Mouse (Mus musculus) inflammation-experienced regulatory T-cells, adult 6 months (primary cell): Measurements from ENCODE around the gene Efhc2. TPM values are rescaled to one million over a fixed set of nuclear protein-coding genes. Genes with fewer than 3 reads are reported as not detected.

Experiments used
- ATAC-seq: one replicate; pipeline ENCODE4 v1.8.0; 2017
- polyA plus RNA-seq, 3 experiments: library from polyadenylated mRNA; unstranded; fragments of 100-300 nt; shearing (Covaris generic); gene quantifications; one replicate each; pipeline ENCODE4 v1.2.1; 2017

Efhc2 gene
- polyA plus RNA-seq: 1 to 10 TPM in 1 of 3 experiments, under 1 TPM in 1, not detected in 1; 0.14 to 1.2 TPM

DNA sequence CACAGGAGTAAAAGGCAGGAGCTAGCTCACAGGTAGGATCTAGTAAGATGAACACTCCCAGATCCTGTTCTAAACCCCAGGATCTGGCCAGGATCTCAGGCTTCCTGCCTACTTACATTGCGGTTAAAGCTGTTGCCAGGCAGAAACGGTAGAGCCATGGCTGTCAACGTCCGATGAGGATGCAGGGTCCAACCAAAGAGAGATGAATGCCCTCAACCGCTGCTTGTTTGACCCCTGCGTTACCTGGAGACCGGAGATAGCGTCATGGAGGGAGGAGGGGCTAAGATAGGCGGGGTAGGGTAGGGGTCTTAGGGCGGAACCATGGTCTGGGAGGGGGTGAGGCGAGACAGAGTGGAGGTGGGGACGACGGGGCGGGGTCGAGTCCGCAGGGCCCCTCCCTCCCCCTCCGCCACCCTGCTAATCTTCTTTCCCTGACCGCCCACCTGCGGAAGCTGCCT is at the start of gene Efhc2:
Efhc2 (minus strand) TSS at position 243 of the 458 bp plus-strand sequence.
- ATAC-seq: no peak

GRCm38 (mm10) chrX:17365114-17365513 is 45.9 kb upstream of the Efhc2 start:
- peak; percentile 97 for ATAC-seq

- no peak for ATAC-seq
These were observed 18.8 kb downstream of the Efhc2 start for GRCm38 (mm10) chrX:17300349-17300880.

GRCm38 (mm10) chrX:17283899-17284298 is 35.3 kb downstream of the Efhc2 start:
- no peak for ATAC-seq

GRCm38 (mm10) chrX:17225141-17225540 is 94.0 kb downstream of the Efhc2 start:
- no peak for ATAC-seq

DNA sequence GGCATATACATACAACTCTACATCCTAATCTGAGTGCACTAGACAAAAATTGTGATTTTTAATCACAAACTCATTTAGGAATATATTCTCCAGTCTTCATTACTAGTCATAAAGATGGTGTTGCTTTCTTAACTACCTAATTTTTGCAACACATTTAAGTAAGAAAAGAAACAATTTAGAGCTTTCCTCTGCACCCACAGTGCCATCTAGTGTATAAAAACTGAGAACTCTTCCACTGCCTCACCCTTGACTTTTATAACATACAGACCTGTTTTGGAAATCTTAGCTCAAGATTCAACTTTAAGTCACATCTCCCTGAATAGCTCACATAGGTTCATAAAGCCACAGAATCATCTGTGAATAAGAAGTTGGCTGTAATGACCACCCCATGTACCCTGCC is 101.7 kb downstream of the Efhc2 start:
- no peak for ATAC-seq

DNA sequence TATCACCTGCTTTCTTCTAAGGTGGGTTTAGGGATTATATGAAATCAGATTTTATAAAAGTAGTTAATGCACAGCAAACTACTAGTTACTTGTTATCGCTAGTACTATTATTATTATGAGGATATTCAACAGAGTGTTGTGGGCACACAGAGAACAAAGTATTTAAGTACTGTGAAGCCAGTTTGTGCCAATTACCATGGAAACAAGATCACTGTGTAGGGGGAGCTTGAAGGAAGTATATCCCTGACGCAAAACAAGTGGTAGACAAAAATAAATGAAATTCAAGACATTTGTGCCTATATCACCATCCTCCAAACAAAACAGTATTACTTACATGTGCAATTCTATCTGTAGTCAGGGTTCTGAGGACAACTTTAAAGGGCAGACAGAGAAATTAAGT is 105.7 kb downstream of the Efhc2 start:
- no peak for ATAC-seq

DNA sequence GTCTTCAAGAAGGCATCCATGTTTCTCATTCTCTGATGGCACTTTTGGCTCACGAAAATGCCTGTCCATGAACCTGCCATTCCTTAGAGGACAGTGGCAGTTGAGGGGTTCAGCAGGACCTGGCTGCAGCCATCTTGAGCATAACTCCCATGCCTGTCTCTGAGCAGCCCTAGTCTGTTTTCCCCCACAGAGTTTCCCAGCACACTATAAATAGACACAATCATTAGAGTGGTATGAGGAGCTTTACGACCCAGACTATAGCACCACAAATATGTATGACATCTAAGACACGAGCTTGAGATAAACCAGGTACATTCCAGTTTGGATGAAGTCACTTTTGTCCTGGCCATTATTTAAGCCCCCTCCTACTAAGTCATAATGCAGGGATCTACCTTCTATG is 143.4 kb downstream of the Efhc2 start:
- ATAC-seq: no peak

DNA sequence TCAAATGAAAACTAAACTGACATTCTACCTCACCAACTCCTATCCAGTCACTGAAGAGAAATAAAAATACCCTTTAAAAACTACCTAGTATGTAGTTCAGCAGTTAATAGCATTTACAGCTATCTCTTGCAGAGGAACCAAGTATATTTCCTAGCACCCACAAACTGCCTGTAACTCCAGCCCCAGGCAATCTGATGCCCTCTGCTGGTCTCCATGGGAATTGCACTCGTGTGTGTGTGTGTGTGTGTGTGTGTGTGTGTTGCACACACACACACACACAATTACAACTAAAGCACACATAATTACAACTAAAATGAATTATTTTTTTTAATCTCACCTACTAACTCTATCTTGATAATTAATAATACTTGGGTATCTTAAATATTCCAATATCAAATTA is 153.5 kb downstream of the Efhc2 start:
- ATAC-seq: no peak
